Mouse (Mus musculus) cerebellum, adult 18-20 months (tissue): Measurements from ENCODE around the gene Gm12695.
A peak's percentile ranks its signal among the peaks of the same experiment; 100 is the strongest.

Experiments
- DNase-seq, 2 experiments: peaks; one replicate each; pipeline ENCODE4 v3.0.0; 2021

Gm12695 gene

DNA sequence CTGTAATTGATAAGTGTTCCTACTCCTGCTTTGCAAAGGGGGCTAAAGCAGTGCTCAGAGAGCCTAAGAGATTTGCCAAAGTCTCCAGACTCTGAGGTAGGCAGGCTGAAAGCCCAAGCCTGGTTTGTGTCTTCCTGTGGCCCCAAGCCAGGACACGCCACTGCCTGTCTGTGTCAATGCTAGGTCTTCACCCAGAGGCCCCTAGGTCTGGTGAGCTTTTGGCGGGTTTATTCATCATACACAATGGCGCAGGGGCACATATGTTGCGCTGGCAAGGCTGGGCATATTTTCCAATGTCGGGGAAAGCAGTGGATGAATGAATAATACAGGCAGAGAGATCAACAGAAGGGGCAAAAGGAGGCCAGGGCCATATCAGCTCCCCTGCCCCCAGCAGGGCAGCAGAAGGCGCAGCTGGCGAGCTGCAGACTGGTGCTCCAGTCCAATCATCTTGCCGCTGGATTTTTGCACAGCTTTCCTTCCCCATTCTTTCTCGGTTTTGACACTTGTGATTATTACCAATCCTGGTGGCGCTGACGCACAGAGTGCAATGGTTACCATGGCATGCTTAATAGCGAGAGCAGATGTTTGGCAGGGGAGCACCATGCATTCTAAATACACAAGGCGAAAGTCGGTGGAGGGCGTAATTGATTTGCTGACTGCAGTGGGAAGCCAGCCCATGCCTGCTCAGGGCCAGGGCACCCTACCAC lies 87.3 kb downstream of the Gm12695 start:
- no peak for DNase-seq

DNA sequence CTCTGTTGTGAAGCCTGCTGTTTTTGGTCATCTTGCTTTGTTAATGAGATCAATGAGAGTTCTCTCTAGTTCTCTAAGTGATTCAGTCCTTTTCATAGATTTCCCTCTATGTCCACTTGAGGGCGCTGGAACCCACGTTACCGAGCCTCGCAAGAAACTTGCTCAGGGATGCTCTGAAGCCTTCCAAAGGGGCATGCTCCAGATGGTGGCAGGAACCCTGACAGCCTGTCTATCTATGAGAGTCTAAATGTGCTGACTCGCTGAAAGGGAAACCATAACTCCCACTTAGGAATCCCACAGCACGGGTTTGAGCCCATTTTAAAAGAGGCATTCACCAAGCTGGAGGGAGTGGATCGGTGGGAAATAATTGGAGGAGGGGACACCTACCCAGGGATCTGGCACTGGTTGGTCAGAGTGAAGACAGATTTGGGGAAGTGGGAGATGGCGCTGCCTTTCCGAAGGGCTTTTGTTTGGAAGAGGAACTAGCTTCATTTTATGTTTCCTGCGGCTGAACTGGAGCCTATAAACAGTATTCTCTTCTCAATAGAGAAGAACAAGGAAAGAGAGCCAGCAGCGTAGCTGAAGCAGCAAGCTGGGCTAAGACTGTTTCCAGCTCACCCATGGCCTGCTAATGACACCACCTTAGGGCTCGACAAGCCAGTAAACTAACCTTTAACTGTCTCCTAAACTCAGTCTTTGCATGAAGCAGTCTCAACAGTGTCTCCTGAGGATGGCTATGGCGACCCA lies 88.2 kb downstream of the Gm12695 start:
- peak; percentile 66 for DNase-seq

DNA sequence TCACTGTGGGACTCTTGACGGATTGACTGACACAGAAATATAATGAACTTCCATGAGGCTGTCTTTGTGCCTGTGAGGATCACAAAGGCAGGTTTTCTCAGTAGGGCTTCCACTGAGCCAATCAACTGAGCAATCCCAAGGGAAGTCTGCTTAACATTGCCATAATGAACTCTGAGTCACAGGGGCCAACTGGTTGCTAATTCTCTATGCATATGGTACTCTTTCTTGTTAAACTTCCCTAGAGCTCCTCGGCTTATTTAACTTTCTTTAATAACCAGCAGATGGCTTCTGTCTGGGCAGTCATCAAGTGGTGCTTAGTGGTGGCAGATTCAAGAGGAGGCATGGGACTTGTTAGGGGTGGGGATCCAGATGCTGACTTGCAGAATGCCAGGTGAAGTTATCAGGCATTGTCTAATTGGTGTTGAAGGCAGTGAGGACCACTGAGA lies 97.6 kb downstream of the Gm12695 start:
- DNase-seq = no peak

DNA sequence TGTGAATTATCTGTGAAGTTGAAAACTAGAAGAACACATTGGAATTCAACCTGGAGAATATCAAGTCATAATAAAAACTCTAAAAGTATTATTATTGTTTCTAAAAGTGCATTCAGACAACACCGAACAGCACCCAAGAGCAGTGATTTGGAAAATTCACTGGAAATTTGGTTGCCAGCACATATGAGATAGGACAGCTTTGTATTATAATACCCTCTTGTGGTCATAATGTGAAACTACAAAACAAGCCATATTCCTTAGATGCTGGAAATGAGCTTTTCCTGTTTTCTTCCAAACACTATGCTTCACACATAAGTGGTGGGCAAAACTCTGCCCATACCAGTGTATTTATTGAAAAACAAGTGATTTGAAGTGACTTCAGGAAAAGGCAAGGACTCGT lies 101.5 kb downstream of the Gm12695 start:
- DNase-seq = no peak

DNA sequence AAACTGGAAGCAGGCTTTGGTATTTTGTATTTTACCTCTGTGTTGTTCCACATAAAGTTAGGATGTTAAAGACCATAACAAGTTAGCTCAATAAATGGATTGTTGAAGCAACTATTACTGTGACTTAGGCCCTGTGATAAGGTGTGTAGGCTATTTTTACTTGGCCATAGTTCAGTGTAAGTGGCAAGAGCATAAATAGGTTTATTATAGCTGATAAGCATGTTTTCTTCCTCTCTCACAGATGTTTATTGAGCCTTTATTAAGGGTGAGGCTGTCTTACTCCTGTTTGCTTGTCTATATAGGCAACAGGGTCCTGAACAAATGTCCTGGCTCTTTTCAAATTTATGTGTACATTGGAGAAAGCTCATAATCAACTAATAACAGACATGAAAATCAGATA lies 104.0 kb downstream of the Gm12695 start:
- no peak for DNase-seq

DNA sequence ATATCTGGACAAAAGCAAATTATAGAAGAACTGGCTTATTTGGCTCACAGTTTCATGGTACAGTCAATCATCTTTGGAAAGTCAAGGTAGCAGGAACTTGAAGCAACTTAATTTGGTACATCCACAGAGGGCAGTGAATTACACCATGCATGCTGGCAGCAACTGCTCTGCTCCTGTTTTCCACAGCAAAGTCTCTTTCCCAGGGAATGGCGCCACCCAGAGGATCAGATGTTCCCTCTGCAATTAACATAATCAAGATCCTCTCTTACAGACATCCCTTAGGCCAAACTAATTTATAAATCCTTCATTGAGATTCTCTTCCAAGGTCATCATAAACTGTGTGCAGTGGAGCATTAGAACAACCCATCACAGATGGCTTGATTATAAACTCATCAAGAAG lies 104.8 kb downstream of the Gm12695 start:
- DNase-seq = peak; percentile 16 to 26
